Mouse (Mus musculus): ENCODE measurements around the gene Msrb3. TPM values are rescaled to one million over a fixed set of nuclear protein-coding genes. Genes with fewer than 3 reads are reported as not detected.

Msrb3 gene
- polyA plus RNA-seq (2012): not detected in 2 replicates

GRCm38 (mm10) chr10:120898785-120899762 lies at the start of gene Msrb3:
Gene Msrb3, minus strand, starts transcription at chr10:120899101.
- no peak for TF ChIP-seq GATA1 (IDR thresholded peaks at IDR 0.05; ENCODE audit: low read length)

GRCm38 (mm10) chr10:120948461-120948860 lies 49.6 kb upstream of the Msrb3 start:
- no peak for TF ChIP-seq GATA1 (IDR thresholded peaks at IDR 0.05; ENCODE audit: low read length)

DNA sequence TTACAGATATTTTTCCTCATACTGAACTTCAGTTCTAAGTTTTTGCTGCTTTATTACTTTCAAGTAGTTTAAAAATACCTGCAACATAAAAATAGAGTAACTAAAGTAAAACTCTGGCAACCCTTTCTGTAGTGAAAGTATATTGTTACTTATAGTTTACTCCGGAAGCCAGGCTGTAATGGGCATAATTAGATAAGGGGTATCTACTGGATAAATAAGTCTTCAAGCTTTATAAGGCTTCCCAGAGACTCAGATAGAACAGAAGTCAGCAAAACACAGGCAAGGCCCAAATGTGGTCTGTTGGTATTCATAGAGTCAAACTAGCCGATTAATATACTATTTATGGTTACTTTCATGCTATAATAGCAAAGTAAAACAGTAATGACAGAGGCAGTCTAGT lies 48.9 kb upstream of the Msrb3 start:
- peak; percentile 50 for TF ChIP-seq GATA1 (IDR thresholded peaks at IDR 0.05; ENCODE audit: low read length)

DNA sequence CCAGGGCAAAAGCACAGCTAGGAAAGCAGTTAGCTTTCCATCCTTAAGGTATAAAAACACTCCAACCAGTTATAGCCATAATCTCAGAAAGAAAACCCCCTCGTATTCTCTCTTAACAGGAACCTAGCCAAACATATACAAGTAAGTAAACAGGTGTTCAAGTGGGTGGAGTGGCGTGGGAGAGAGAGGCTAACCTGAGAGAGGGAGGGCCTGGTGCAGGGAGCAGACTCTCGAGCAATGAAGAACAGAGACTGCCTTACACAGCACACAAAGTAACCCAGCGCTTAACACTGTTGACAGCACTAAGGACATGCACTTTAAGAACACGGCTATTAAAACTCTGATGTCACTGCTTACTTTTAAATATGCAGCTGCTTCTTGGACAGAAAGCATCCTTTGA lies 47.9 kb upstream of the Msrb3 start:
- TF ChIP-seq GATA1 (IDR thresholded peaks at IDR 0.05; ENCODE audit: low read length): no peak

DNA sequence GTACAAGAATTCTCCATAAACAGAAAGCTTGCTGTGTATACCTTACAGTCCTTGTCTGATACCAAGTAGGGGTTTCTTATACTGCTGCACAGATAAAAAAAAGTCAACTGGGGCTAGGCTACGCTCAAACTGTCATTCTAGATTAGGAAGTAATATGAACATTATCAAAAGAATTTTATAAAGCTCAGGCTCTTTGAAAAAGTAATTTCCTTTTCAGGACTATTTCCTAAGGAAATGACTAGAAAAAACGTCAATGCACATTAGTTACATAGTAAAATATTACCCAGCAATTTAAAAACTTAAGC lies 40.0 kb upstream of the Msrb3 start:
- TF ChIP-seq GATA1 (IDR thresholded peaks at IDR 0.05; ENCODE audit: low read length): no peak

- no peak for TF ChIP-seq GATA1 (IDR thresholded peaks at IDR 0.05; ENCODE audit: low read length)
These were observed 39.4 kb upstream of the Msrb3 start for GRCm38 (mm10) chr10:120938077-120938903.

GRCm38 (mm10) chr10:120929536-120929935 lies 30.6 kb upstream of the Msrb3 start:
- TF ChIP-seq GATA1 (IDR thresholded peaks at IDR 0.05; ENCODE audit: low read length): no peak

GRCm38 (mm10) chr10:120928183-120928582 lies 29.3 kb upstream of the Msrb3 start:
- TF ChIP-seq GATA1 (IDR thresholded peaks at IDR 0.05; ENCODE audit: low read length): no peak

- no peak for TF ChIP-seq GATA1 (IDR thresholded peaks at IDR 0.05; ENCODE audit: low read length)
These were observed 27.3 kb upstream of the Msrb3 start for GRCm38 (mm10) chr10:120926156-120926555.

DNA sequence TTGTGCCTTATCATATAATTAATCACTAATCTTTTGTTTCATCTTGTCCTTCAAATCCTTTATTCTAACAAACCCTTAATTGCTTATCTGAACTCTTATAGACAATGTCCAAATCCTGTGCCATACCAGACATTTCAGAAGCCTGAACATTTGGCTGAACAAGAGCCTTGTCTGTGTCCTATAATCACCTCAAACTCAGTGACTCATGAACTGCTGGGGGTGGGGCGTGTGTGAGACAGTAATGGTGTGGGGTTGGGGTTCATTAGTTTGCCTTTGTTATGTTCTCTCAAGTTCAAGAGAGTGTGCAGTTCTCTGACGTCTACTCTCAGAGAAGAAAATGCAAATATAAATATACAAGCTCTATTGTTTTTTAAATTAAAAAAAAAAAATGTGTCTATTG lies 22.6 kb upstream of the Msrb3 start:
- no peak for TF ChIP-seq GATA1 (IDR thresholded peaks at IDR 0.05; ENCODE audit: low read length)

DNA sequence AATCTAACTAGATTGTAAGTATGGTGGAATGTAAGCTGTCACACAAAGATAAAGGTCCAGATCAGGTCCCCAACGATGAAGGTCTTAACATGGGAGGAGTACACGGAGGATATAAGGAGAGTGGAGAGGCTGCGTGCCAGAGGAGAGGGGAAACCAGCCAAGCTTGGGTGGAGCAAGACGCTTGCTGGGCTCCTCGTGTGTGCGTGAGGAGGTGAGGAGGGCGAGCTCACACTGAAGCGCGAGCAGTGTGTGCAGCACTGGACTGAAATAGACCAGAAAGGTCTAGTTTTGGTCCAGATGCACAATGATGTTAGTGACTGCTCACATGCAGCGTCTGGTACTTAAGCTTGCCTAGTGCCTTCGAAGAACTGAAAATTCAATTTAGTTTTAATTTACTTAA lies 21.7 kb upstream of the Msrb3 start:
- no peak for TF ChIP-seq GATA1 (IDR thresholded peaks at IDR 0.05; ENCODE audit: low read length)

GRCm38 (mm10) chr10:120916250-120916649 lies 17.3 kb upstream of the Msrb3 start:
- TF ChIP-seq GATA1 (IDR thresholded peaks at IDR 0.05; ENCODE audit: low read length): no peak

GRCm38 (mm10) chr10:120914948-120915631 lies 16.2 kb upstream of the Msrb3 start:
- TF ChIP-seq GATA1 (IDR thresholded peaks at IDR 0.05; ENCODE audit: low read length): no peak

DNA sequence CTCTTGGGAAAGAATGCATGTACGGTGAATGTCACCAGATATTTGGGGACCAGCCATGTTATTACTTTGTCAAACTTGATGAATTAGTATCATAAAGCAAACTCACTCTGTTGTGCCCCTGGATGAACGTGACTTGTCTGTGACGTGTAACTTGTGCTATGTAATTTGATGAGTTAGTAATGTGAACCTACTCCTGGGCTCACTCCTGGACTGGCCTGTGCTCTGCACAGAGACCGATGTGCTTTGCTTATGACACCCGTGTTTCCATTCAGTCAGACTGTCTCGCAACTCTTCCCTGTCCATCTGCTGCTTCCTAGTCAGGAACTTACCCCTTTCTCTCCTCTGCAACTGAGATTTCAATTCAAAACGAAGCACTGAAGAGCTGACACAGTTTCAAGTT lies 15.4 kb upstream of the Msrb3 start:
- TF ChIP-seq GATA1 (IDR thresholded peaks at IDR 0.05; ENCODE audit: low read length): no peak

- no peak for TF ChIP-seq GATA1 (IDR thresholded peaks at IDR 0.05; ENCODE audit: low read length)
These were observed 14.9 kb upstream of the Msrb3 start for GRCm38 (mm10) chr10:120913796-120914195.

GRCm38 (mm10) chr10:120911971-120912370 lies 13.1 kb upstream of the Msrb3 start:
- no peak for TF ChIP-seq GATA1 (IDR thresholded peaks at IDR 0.05; ENCODE audit: low read length)
